Comparison of ENCODE assay signal across 8 mouse cellular contexts in the genomic region with DNA sequence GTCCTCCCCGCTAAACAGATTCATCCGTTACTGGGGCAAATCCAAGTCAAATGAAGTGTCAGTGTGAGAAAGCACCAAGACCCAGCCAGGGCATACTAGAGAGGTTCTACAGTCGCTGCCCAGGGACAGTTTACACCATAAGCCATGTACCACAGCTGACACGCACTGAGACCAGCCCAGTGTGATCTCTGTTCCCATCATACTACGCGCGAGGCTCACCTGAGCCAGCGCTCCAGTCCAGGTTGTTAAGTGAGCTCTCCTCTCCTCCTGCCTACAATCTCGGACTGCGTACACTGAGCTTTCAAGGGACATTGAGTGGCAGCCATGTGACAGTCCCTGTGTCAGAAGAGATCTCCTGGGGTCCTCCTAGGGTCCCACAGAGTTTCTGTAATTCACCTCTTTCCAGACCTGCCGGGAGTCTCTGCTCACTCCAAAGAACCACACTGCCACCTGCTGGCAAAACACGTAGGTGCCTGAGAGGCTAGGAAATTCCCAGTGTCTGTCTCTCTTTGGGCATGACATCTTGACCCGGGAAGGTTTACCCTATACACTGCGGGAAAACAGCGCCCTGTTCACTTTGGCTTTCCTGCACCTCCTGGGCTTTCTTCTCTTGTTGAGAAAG.
DNase-seq lines count a peak whose midpoint lies in the region; ATAC-seq lines count a peak whose summit lies in the region.

No protein-coding gene starts in this region.

- no peaks in the 10 kb centered on the region for H3K9me3 ChIP-seq in limb, embryonic 10.5 days (replicated peaks)
- peaks cover 5% of the 10 kb centered on the region; the same call in 1 of the 2 replicates for H3K9me3 ChIP-seq in midbrain, embryonic 13.5 days

- no peak overlapping the region for H3K4me2 ChIP-seq in midbrain, embryonic 13.5 days (replicated peaks)

- H3K27me3 ChIP-seq in limb, embryonic 10.5 days (ENCODE audit: low read depth, poor library complexity, severe bottlenecking) = no peaks in the 10 kb centered on the region
- H3K27me3 ChIP-seq in midbrain, embryonic 13.5 days = no peaks in the 10 kb centered on the region

- H3K9ac ChIP-seq in midbrain, embryonic 13.5 days (replicated peaks) = no peak overlapping the region

- no peak overlapping the region for H3K4me3 ChIP-seq in limb, embryonic 10.5 days
- no peak overlapping the region for H3K4me3 ChIP-seq in midbrain, embryonic 13.5 days (replicated peaks)

- H3K36me3 ChIP-seq in limb, embryonic 10.5 days = no peaks in the 10 kb centered on the region
- no peaks in the 10 kb centered on the region for H3K36me3 ChIP-seq in midbrain, embryonic 13.5 days

- no peak overlapping the region for H3K27ac ChIP-seq in limb, embryonic 10.5 days
- no peak overlapping the region for H3K27ac ChIP-seq in midbrain, embryonic 13.5 days

- no peaks in the 10 kb centered on the region for H3K4me1 ChIP-seq in limb, embryonic 10.5 days
- no peaks in the 10 kb centered on the region for H3K4me1 ChIP-seq in midbrain, embryonic 13.5 days (replicated peaks)

- peak; percentile 75 for ATAC-seq in midbrain, embryonic 13.5 days

- peak; percentile 52 to 84 for DNase-seq in adrenal gland, adult (ENCODE audit: inconsistent age in 2 of 2, low spot score in 1 of 2)
- DNase-seq in adrenal gland, adult 8-10 months = no peak
- DNase-seq in cerebellum, postnatal 36 days = peak; percentile 69 to 72
- DNase-seq in gastrocnemius, adult 8-10 months (ENCODE audit: low spot score in 2 of 2) = peak; percentile 22 to 32
- DNase-seq in kidney, adult 18-20 months = peak; percentile 71
- DNase-seq in limb, embryonic 10.5 days (ENCODE audit: low spot score) = peak; percentile 88
- peak; percentile 13 to 25 for DNase-seq in spleen, postnatal 36 days (ENCODE audit: low spot score in 2 of 2)

- WGBS in limb, embryonic 10.5 days = 57% methylated on average over 15 of the region's 15 CpGs
- 53% methylated on average over 15 of the region's 15 CpGs for WGBS in midbrain, embryonic 13.5 days
